Mouse (Mus musculus): Measurements from ENCODE around the gene Gm5617. TPM values are rescaled to one million over a fixed set of nuclear protein-coding genes. Genes with fewer than 3 reads are reported as not detected.

Gm5617 gene
- polyA plus RNA-seq (2015; fragmentation: Illumina TruSeq; extraction: RNeasy Lipid Tissue Mini Kit (QIAGEN cat#74804); ENCODE audit: low read depth, low replicate concordance): 14.3 TPM

DNA sequence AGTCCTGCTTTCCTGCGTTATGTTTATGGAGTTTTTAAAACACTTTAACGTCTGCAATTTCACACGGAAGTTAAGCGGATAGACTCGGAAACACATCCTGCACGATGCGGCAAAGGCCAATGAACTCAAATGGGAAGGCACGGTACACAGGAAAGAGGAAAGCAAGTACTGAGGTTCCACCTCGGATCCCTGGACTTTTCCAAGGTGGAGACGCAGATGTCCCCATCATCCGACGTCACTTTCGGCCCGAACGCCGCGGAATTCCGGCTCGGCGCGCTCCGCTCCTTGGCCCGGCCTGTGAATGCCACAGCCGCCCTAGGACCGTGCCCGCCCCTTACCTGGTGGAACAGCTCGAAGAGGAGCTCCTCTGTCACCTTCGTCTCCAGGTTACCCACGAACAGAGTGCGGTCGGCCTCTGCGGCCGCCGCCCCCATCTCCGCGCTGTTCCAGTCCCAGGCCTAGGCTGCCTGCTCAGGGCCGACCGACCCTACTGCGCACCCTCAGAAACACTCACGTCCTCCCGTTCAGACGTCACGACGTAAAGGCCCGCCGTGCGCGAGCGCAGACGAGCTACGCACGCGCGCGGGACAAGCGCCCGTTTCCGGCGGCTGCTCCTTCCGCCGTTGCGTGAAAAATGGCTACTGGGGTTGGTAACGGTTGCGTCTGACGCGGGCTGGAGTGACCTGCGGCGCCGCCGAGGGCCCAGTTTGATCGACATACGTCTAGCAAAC, at the start of gene Gm5617, which contains the start of gene Rbm7:
TSS of gene Gm5617 (plus strand) at position 626 of the 731 bp plus-strand sequence.
TSS of gene Rbm7 (minus strand) at position 483 of the 731 bp plus-strand sequence.

DNA sequence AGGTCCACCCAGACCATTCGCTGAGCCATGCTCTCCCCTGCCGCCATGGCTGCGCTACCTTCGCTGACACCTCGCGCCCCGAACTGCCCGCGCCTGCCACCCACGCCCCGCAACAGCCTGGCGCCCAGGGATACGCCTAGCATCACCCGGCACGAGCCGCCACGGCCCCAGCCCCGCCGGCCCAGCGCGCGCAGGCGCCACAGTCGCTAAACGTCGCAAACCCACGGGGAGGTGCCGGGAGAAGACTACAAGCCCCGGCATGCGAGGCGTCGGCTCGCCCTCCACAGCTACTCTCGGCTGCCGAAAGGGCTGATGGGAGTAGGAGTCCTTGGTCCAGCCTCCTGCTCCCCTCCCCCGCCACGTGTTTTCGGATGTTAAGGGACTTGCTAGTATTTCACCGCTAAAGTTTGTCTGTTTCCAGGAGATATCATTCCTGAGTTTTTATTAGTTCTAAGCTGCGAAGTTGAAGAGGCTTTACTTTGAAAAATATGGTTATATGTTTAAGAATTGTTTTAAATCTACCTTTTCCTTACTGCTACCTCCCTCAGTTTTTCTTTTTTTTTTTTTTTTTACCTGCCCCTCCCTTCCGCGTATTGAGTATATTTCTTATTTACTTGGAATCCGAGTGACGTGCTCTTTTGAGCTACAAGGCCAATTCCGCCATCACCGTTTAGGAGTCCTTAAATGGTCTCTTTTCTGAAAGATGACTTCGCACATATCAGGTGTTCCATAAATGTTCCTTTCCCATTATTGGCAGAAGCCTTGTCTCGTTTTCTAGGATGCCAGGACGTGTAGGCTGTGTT, 14.6 kb upstream of the Gm5617 start, which contains the start of gene Rexo2:
TSS of gene Rexo2 (minus strand) at position 213 of the 803 bp plus-strand sequence.

Other genes with a start within 250 kb of the Gm5617 start
- 0.49 TPM for gene Nxpe2, start 142.0 kb upstream of the Gm5617 start, polyA plus RNA-seq (2015; fragmentation: Illumina TruSeq; extraction: RNeasy Lipid Tissue Mini Kit (QIAGEN cat#74804); ENCODE audit: low read depth, low replicate concordance)
- gene Rexo2, start 14.8 kb upstream of the Gm5617 start, polyA plus RNA-seq (2015; fragmentation: Illumina TruSeq; extraction: RNeasy Lipid Tissue Mini Kit (QIAGEN cat#74804); ENCODE audit: low read depth, low replicate concordance): 113 TPM
- 51.7 TPM for gene Rbm7, start 143 bp upstream of the Gm5617 start, polyA plus RNA-seq (2015; fragmentation: Illumina TruSeq; extraction: RNeasy Lipid Tissue Mini Kit (QIAGEN cat#74804); ENCODE audit: low read depth, low replicate concordance)
- 1.3 TPM for gene Nnmt, start 109.7 kb downstream of the Gm5617 start, polyA plus RNA-seq (2015; fragmentation: Illumina TruSeq; extraction: RNeasy Lipid Tissue Mini Kit (QIAGEN cat#74804); ENCODE audit: low read depth, low replicate concordance)

Data from brain, adult 10 weeks (tissue).